Mouse (Mus musculus): Measurements from ENCODE around the gene H2al1h. TPM values are rescaled to one million over a fixed set of nuclear protein-coding genes. Genes with fewer than 3 reads are reported as not detected.
"Not testable (repeated sequence)": the region's sequence is repeated elsewhere in the genome, so short reads cannot be mapped to it uniquely, and the experiment has no call there.

The H2al1h gene
- polyA plus RNA-seq, 1 experiment from 2014 or later = not detected

GRCm38 (mm10) chrX:11317956-11318355, 3.3 kb upstream of the H2al1h start, which contains the start of gene H2al1g:
Gene H2al1g (plus strand): TSS chrX:11318256.
- no CpG with 5 or more reads among the region's 3 CpGs for WGBS
- not testable (repeated sequence) for H3K4me3 ChIP-seq; H3K27ac ChIP-seq; H3K9me3 ChIP-seq; H3K36me3 ChIP-seq; ATAC-seq (ENCODE audit: borderline replicate concordance, extremely low read depth, low FRiP score, low TSS enrichment); H3K9ac ChIP-seq; H3K4me1 ChIP-seq; H3K27me3 ChIP-seq; H3K4me2 ChIP-seq

- WGBS = 89% methylated on average over 3 of the region's 5 CpGs
- H3K27ac ChIP-seq = not testable (repeated sequence)
Measured at GRCm38 (mm10) chrX:11324359-11324758, 3.1 kb downstream of the H2al1h start, which contains the start of gene H2al1i. Gene H2al1i (plus strand): TSS chrX:11324659.

GRCm38 (mm10) chrX:11327522-11327921, 6.2 kb downstream of the H2al1h start, which contains the start of gene H2al1j:
Gene H2al1j (plus strand): TSS chrX:11327822.
- 92% methylated on average over 2 of the region's 2 CpGs for WGBS
- not testable (repeated sequence) for ATAC-seq (ENCODE audit: borderline replicate concordance, extremely low read depth, low FRiP score, low TSS enrichment); H3K27ac ChIP-seq

More at GRCm38 (mm10) chrX:11324359-11324758, 3.1 kb downstream of the H2al1h start, which contains the start of gene H2al1i:
- not testable (repeated sequence) for H3K36me3 ChIP-seq; H3K9ac ChIP-seq; H3K4me1 ChIP-seq; H3K4me2 ChIP-seq; ATAC-seq (ENCODE audit: borderline replicate concordance, extremely low read depth, low FRiP score, low TSS enrichment); H3K4me3 ChIP-seq; H3K27me3 ChIP-seq; H3K9me3 ChIP-seq

GRCm38 (mm10) chrX:11345762-11346161, 24.5 kb downstream of the H2al1h start:
- Histone ChIP-seq H3K4me2 (no peak overlapping the region), H3K4me1 (no peaks in the 10 kb centered on the region), H3K27ac (no peak overlapping the region), H3K9ac (no peak overlapping the region), H3K27me3 (no peaks in the 10 kb centered on the region), H3K9me3 (no peaks in the 10 kb centered on the region), H3K36me3 (no peaks in the 10 kb centered on the region), H3K4me3 (no peak overlapping the region)
- 62% methylated on average over 9 of the region's 9 CpGs for WGBS
- no peak for ATAC-seq (ENCODE audit: borderline replicate concordance, extremely low read depth, low FRiP score, low TSS enrichment)

More at GRCm38 (mm10) chrX:11327522-11327921, 6.2 kb downstream of the H2al1h start, which contains the start of gene H2al1j:
- H3K4me1 ChIP-seq, H3K9me3 ChIP-seq, H3K36me3 ChIP-seq, H3K27me3 ChIP-seq, H3K4me2 ChIP-seq, H3K4me3 ChIP-seq, H3K9ac ChIP-seq: not testable (repeated sequence)

GRCm38 (mm10) chrX:11346756-11347155, 25.5 kb downstream of the H2al1h start:
- Histone ChIP-seq H3K4me1 (no peaks in the 10 kb centered on the region), H3K9ac (no peak overlapping the region), H3K9me3 (no peaks in the 10 kb centered on the region), H3K36me3 (no peaks in the 10 kb centered on the region), H3K27ac (no peak overlapping the region), H3K4me2 (no peak overlapping the region), H3K27me3 (no peaks in the 10 kb centered on the region), H3K4me3 (no peak overlapping the region)
- ATAC-seq (ENCODE audit: borderline replicate concordance, extremely low read depth, low FRiP score, low TSS enrichment) = no peak
- WGBS = 87% methylated on average over 3 of the region's 3 CpGs

GRCm38 (mm10) chrX:11360823-11361222, 39.5 kb downstream of the H2al1h start:
- Histone ChIP-seq H3K9ac (no peak overlapping the region), H3K36me3 (no peaks in the 10 kb centered on the region), H3K27ac (no peak overlapping the region), H3K9me3 (no peaks in the 10 kb centered on the region), H3K4me1 (no peaks in the 10 kb centered on the region), H3K4me2 (no peak overlapping the region), H3K4me3 (no peak overlapping the region), H3K27me3 (peaks cover 4% of the 10 kb centered on the region; the same call in 1 of the 2 replicates)
- ATAC-seq (ENCODE audit: borderline replicate concordance, extremely low read depth, low FRiP score, low TSS enrichment) = no peak
- WGBS = 76% methylated on average over 6 of the region's 6 CpGs

- 83% methylated on average over 2 of the region's 2 CpGs for WGBS
- H3K9ac ChIP-seq = no peak overlapping the region
- no peak overlapping the region for H3K4me3 ChIP-seq
- H3K27ac ChIP-seq = no peak overlapping the region
- ATAC-seq (ENCODE audit: borderline replicate concordance, extremely low read depth, low FRiP score, low TSS enrichment) = no peak
- peaks cover 4% of the 10 kb centered on the region; the same call in 1 of the 2 replicates for H3K27me3 ChIP-seq
- no peak overlapping the region for H3K4me2 ChIP-seq
- H3K36me3 ChIP-seq = no peaks in the 10 kb centered on the region
- no peaks in the 10 kb centered on the region for H3K9me3 ChIP-seq
- no peaks in the 10 kb centered on the region for H3K4me1 ChIP-seq
Measured at GRCm38 (mm10) chrX:11361261-11361660, 40.0 kb downstream of the H2al1h start.

GRCm38 (mm10) chrX:11363890-11364289, 42.6 kb downstream of the H2al1h start:
- Histone ChIP-seq H3K4me1 (no peaks in the 10 kb centered on the region), H3K27me3 (peaks cover 4% of the 10 kb centered on the region; the same call in 1 of the 2 replicates), H3K9me3 (no peaks in the 10 kb centered on the region), H3K4me2 (no peak overlapping the region), H3K27ac (no peak overlapping the region), H3K36me3 (no peaks in the 10 kb centered on the region), H3K4me3 (no peak overlapping the region), H3K9ac (no peak overlapping the region)
- 46% methylated on average over 6 of the region's 6 CpGs for WGBS
- ATAC-seq (ENCODE audit: borderline replicate concordance, extremely low read depth, low FRiP score, low TSS enrichment) = no peak

- WGBS = 58% methylated on average over 12 of the region's 12 CpGs
- no peak for ATAC-seq (ENCODE audit: borderline replicate concordance, extremely low read depth, low FRiP score, low TSS enrichment)
- H3K36me3 ChIP-seq = no peaks in the 10 kb centered on the region
- no peak overlapping the region for H3K9ac ChIP-seq
- no peak overlapping the region for H3K27ac ChIP-seq
- H3K9me3 ChIP-seq = no peaks in the 10 kb centered on the region
- no peak overlapping the region for H3K4me2 ChIP-seq
- H3K4me1 ChIP-seq = no peaks in the 10 kb centered on the region
- peaks cover 4% of the 10 kb centered on the region; the same call in 1 of the 2 replicates for H3K27me3 ChIP-seq
- no peak overlapping the region for H3K4me3 ChIP-seq
Measured at GRCm38 (mm10) chrX:11365151-11365550, 43.9 kb downstream of the H2al1h start.

Other genes starting within 250 kb of the H2al1h start
- not detected in 2 replicates for gene H2al1a, start 22.2 kb upstream of the H2al1h start, polyA plus RNA-seq (2015; fragmentation: Nextera tagmentation; extraction: Ambion mirVana)
- not detected in 2 replicates for gene H2al1b, start 19.1 kb upstream of the H2al1h start, polyA plus RNA-seq (2015; fragmentation: Nextera tagmentation; extraction: Ambion mirVana)
- gene H2al1c, start 15.8 kb upstream of the H2al1h start, polyA plus RNA-seq (2015; fragmentation: Nextera tagmentation; extraction: Ambion mirVana) = not detected in 2 replicates
- gene H2al1d, start 12.7 kb upstream of the H2al1h start, polyA plus RNA-seq (2015; fragmentation: Nextera tagmentation; extraction: Ambion mirVana) = not detected in 2 replicates
- gene H2al1e, start 9.6 kb upstream of the H2al1h start, polyA plus RNA-seq (2015; fragmentation: Nextera tagmentation; extraction: Ambion mirVana) = not detected in 2 replicates
- gene H2al1f, start 6.3 kb upstream of the H2al1h start, polyA plus RNA-seq (2015; fragmentation: Nextera tagmentation; extraction: Ambion mirVana) = not detected in 2 replicates
- gene H2al1g, start 3.2 kb upstream of the H2al1h start, polyA plus RNA-seq (2015; fragmentation: Nextera tagmentation; extraction: Ambion mirVana) = not detected in 2 replicates
- not detected in 2 replicates for gene H2al1i, start 3.2 kb downstream of the H2al1h start, polyA plus RNA-seq (2015; fragmentation: Nextera tagmentation; extraction: Ambion mirVana)
- gene H2al1j, start 6.3 kb downstream of the H2al1h start, polyA plus RNA-seq (2015; fragmentation: Nextera tagmentation; extraction: Ambion mirVana) = not detected in 2 replicates